Mouse (Mus musculus): ENCODE data around the gene Sgk2.

GRCm38 (mm10) chr2:162973206-162973605 lies 13.9 kb upstream of the Sgk2 start:
- no peak for TF ChIP-seq CTCF (IDR thresholded peaks at IDR 0.05; ENCODE audit: control insufficient read depth, insufficient read depth, low read length)
- no peak for TF ChIP-seq POLR2A (IDR thresholded peaks at IDR 0.05; ENCODE audit: borderline replicate concordance, control insufficient read depth, low read depth, low read length)
